Mouse (Mus musculus) ovary, postnatal 10 days (tissue): ENCODE results near the gene Med13l.
A peak's percentile ranks its signal among the peaks of the same experiment; 100 is the strongest.

Source experiments
- DNase-seq: peaks from one replicate; pipeline ENCODE4 v3.0.0; 2022; ENCODE audit warnings: low spot score

Gene Med13l

GRCm38 (mm10) chr5:118733566-118733965, 173.1 kb downstream of the Med13l start:
- no peak for DNase-seq

GRCm38 (mm10) chr5:118734455-118734854, 174.0 kb downstream of the Med13l start:
- DNase-seq, result no peak

DNA sequence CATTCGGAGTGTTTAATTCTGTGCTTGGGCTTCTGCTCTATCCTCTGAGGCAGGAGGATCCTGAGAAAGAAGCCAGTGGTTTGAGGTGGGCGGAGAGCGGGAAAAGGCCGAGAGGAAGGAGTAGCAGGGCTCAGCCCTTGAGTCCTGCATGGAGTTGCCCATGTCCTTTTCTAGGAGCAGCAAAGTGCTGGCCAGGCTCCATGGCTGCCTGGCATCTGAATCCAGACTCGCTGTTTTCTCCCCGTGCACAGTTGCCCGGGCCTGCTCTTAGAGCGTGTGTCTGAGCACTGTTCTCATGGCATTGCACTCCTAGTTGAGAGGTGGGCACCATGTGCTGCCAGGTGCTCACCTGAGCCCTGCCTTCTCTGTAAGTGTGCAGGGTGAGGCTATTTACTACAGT, 175.3 kb downstream of the Med13l start:
- no peak for DNase-seq

DNA sequence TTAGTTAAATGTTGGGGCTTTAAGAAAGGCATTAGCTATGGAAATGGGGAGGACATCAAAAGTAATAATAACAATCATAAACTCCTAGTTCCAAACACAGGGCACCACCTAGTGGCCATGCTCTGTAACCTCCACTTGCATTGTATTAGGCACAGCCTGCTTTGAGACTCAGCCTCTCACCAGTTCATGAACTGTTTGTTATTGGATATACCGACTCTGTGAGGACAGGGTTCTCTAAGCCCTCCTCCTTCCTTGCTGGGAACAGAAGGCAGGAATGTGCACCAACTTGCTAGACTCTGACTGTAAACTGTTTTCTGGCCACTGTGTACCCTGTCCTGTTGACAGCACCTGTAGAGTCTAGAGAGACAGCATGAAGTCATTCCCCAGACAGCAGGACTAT, 177.1 kb downstream of the Med13l start:
- peak; percentile 23 for DNase-seq

GRCm38 (mm10) chr5:118743067-118743466, 182.6 kb downstream of the Med13l start:
- DNase-seq, result no peak

DNA sequence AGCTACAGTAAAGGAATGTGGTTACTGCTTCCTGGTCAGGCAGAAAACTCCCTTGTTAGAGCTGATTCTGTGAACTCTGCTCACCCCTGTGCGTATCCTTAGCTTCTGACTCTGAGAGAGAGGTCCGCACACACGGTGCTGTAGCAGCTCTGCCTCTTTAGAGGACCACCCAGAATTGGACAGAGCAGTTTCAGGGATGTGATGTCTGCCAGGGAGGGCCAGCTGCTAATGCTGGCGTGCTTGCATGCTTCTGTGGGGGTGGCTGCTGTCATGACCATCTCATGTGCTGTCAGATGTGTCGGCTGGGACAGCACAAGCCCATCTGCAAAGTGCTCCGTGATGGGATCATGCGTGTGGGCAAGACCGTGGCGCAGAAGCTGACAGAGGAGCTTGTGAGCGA, 186.5 kb downstream of the Med13l start:
- no peak for DNase-seq

GRCm38 (mm10) chr5:118751446-118752179, 191.1 kb downstream of the Med13l start:
- no peak for DNase-seq

DNA sequence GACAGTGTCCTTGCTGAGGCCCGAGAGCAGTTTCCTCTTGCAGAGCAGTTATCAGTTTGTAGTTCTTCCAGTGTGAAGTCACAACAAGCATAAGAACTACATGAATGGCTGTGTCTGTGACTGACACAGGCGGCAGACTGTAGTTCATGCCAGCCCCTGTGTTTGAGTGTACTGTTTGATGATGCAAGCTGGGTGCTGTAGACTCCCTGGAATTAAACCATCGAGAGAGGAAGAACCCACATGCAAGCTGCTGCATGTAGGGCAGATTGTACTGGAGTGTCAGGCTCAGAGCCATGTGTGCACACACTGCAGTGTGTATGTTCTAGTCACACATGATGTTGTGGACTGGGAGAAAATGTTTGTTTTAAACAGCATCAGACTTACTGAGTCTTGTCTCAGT, 192.4 kb downstream of the Med13l start:
- no peak for DNase-seq

- DNase-seq, result no peak
Observed at GRCm38 (mm10) chr5:118753471-118754044, 193.1 kb downstream of the Med13l start.

GRCm38 (mm10) chr5:118754191-118754759, 193.8 kb downstream of the Med13l start:
- no peak for DNase-seq

DNA sequence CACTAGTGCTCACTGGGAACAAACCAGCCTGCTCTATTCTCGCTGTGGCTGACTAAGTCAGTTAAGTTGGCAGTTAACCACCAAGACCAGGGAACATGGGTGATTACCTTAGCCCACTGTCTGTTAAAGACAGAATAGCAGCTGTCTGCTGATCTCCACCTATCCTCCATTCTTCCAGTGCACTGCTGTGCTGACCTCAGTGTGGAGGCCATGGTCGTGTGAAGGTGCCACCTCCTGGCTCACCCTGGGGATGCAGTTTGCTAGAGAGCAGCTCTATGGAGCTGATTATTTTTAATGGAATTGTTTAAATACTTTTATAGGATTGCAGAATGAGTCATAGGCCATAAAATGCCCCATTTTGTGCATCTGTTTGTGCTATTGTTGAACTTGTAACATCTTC, 195.6 kb downstream of the Med13l start:
- no peak for DNase-seq

GRCm38 (mm10) chr5:118757396-118758301, 197.2 kb downstream of the Med13l start:
- no peak for DNase-seq

DNA sequence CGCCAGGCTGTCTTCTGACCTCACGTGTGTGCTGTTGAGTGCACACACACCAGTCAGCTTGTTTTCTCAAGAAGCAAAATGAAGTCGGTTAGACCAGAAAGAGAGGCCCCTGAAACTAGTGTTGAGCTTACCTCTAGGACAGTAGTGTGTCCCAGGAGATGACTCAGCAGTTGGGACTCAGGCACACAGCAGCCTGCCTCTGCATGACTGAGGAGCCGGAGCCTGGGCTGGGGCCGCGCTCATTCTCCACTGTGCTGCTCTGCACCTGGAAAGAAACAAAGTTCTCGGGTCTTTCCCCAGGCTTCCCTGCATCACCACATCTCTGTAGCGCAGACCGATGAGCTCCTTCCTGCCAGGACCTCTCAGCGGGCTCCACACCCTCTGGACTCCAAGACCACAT, 200.5 kb downstream of the Med13l start:
- no peak for DNase-seq

DNA sequence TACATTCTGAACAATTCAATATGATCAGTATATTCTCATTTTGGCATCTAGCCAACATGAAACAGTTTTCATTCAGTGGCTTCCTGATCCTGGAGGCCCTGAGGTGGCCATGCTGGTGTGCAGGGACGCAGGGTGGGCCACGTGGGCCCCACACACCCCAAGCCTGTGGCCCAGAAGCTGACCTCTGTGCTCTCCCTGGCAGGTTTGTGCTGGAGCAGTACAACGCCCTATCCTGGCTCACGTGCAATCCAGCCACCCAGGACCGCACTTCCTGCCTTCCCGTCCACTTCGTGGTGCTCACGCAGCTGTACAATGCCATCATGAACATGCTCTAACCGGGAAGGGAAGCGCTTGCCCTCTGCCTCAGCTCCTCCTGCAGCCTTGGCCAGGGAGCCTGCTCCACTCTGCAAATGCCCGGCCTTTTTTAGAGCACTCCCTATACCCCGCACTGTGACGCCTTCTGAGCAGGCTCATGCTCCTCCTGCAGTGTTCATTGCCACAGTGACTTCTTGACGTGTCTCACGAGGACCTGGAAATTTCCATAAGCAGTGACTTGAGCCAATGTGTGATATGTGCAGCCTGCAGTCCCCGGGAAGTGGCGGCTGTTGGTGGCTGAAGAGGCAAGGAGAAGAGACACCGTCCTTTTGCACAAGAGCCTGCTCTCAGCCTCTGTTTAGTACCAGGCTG, 202.2 kb downstream of the Med13l start:
- no peak for DNase-seq

DNA sequence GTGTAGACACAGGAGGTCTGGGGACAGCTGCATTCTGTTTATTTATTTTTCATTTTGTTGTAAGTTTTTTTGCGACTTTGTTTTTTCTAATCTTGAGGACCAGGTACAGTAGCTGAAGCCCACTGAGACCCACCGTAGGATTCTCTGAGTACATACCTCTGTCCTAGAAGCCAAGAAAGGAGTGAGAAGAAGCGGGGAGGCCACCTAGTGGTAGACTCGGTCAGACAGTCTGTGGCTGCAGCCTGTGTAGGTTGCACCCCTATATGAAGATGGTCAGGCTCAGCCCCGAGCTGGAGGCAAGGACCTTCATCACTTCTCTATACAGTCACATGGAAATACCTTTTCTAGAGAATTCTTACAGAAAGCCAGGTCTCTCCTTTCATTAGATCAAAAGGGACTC, 202.9 kb downstream of the Med13l start:
- DNase-seq, result no peak

GRCm38 (mm10) chr5:118769143-118769542, 208.7 kb downstream of the Med13l start:
- no peak for DNase-seq

DNA sequence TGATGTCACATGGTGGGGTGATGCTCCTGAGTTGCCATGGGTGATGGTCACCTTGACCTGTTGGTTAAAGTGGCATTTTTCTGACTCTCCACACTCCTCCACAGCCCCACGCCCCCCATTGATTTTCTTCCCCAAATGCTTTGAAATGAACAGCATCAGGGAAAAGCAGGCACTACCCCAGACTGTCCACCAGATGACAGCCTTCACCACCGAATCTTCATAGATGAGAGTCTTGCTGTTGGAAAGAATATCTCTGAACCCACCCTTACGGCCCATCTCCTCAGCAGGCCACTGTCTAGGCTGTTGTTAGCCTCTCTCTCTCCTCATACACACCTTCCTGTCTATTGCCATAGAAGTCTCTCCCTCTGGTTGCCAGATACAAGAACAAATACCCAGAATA, 213.4 kb downstream of the Med13l start:
- no peak for DNase-seq

DNA sequence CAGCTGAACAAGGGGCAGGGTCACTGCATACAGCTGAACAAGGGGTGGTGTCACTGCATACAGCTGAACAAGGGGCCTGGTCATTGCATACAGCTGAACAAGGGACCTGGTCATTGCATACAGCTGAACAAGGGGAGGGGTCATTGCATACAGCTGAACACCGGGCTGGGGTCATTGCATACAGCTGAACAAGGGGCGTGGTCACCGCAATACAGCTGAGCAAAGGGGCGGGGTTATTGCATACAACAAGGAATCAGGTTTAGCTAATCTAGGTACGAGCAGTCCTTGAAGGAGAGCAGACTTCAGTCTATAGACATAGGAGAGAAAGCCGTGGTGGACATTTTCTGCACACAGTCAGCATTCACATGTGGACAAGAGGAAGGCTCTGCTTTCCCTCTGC, 215.9 kb downstream of the Med13l start:
- DNase-seq, result no peak

- DNase-seq, result peak; percentile 57
Observed at GRCm38 (mm10) chr5:118781598-118781997, 221.1 kb downstream of the Med13l start.

DNA sequence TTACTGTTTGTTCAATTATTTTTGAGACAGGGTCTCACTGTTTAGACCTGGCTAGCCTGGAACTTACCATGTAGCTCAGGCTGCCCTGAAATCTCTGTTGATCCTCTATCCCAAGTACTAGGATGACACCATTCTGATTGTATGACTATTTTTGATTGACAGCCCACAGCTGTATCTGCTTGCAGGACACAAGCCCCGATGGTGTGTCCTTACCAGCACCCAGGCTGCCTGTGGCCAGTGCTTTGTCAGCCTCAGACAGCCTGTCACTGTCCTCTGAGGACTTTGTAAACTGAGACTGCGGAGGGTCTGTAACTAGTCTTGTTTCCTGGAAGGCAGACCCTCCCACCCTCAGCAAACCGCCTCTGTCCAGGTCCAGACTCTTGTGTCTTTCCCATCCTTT, 221.7 kb downstream of the Med13l start:
- no peak for DNase-seq

GRCm38 (mm10) chr5:118789226-118789625, 228.7 kb downstream of the Med13l start:
- DNase-seq, result no peak

DNA sequence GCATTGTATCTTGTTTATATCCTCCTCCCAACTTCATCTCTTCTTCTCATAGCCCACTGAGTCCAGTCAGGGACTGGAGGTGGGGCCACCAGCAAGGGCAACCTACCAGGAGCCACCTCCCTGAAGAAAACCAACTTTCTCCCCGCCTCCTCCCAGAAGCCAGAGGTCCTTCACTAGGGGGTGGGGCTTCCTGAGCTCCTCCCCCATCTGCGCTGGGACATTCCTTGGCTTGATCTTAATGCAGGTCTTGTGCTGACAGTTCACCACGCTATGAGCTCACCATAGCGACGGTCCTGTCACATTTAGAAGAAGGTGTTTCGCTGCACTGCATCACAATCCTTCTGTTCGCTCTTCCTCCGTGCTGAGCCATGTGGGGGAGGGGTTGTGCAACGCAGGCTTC, 229.3 kb downstream of the Med13l start:
- no peak for DNase-seq
